Mouse (Mus musculus) kidney, adult 11 months (tissue): ENCODE measurements at regions not wholly inside any gene's neighbourhood (a gene's known extent, or its start where the extent isn't known, plus 50 kb on each side); places are given as distances from the start of the nearest gene placed in this dataset.
"Not testable (repeated sequence)": the region's sequence is repeated elsewhere in the genome, so short reads cannot be mapped to it uniquely, and the experiment has no call there.

Source experiments
- DNase-seq: peaks from one replicate; pipeline ENCODE4 v3.0.0; 2022

- DNase-seq = not testable (repeated sequence)
Measured at GRCm38 (mm10) chr17:13654606-13655005, 105.7 kb upstream of the Afdn start.

GRCm38 (mm10) chr17:13656065-13656464 is 104.3 kb upstream of the Afdn start:
- no peak for DNase-seq

GRCm38 (mm10) chr17:13656485-13657181 is 103.7 kb upstream of the Afdn start:
- DNase-seq = no peak

- DNase-seq = no peak
Measured at GRCm38 (mm10) chr17:13657182-13657562, 103.2 kb upstream of the Afdn start.

- no peak for DNase-seq
Measured at GRCm38 (mm10) chr17:13657656-13658292, 102.6 kb upstream of the Afdn start.

GRCm38 (mm10) chr17:13658321-13658978 is 101.9 kb upstream of the Afdn start:
- no peak for DNase-seq

GRCm38 (mm10) chr17:13659103-13659502 is 101.2 kb upstream of the Afdn start:
- DNase-seq = peak; percentile 50

- DNase-seq = no peak
Measured at GRCm38 (mm10) chr17:13659943-13660342, 100.4 kb upstream of the Afdn start.

- DNase-seq = no peak
Measured at GRCm38 (mm10) chr17:13661023-13661422, 99.3 kb upstream of the Afdn start.

GRCm38 (mm10) chr17:13662152-13662551 is 98.2 kb upstream of the Afdn start:
- no peak for DNase-seq
